Mouse (Mus musculus): ENCODE results near the gene Fbxl13. TPM values are rescaled to one million over a fixed set of nuclear protein-coding genes. Genes with fewer than 3 reads are reported as not detected.

Fbxl13 gene
- total and polyA plus RNA-seq, 3 experiments = 0.13 to 0.23 TPM; not detected in 1

GRCm38 (mm10) chr5:21693372-21693870 lies 48.0 kb upstream of the Fbxl13 start:
- H3K4me3 ChIP-seq (ENCODE audit: control insufficient read depth in 1 of 2, insufficient read depth in 1 of 2, low read depth in 2 of 2, low read length in 2 of 2) = no peak overlapping the region
- H3K4me1 ChIP-seq (ENCODE audit: control insufficient read depth in 1 of 2, insufficient read depth in 2 of 2, low read length in 2 of 2) = peaks cover 3 to 10% of the 10 kb centered on the region in 2 experiments
- TF ChIP-seq UBTF (IDR thresholded peaks at IDR 0.05; ENCODE audit: borderline replicate concordance, insufficient read depth, low read depth, low read length) (no peak), RAD21 (IDR thresholded peaks at IDR 0.05; ENCODE audit: low read depth, low read length) (no peak), RCOR1 (IDR thresholded peaks at IDR 0.05; ENCODE audit: low read depth, low read length) (no peak), KAT2A (conservative IDR thresholded peaks at IDR 0.05; ENCODE audit: low read depth, low read length) (no peak), ZNF384 (IDR thresholded peaks at IDR 0.05; ENCODE audit: low read depth, low read length) (no peak), ETS1 (IDR thresholded peaks at IDR 0.05; ENCODE audit: low read depth, low read length) (no peak), TCF12 (IDR thresholded peaks at IDR 0.05; ENCODE audit: low read depth, low read length) (no peak), TAL1 (IDR thresholded peaks at IDR 0.05; ENCODE audit: low read length) (no peak), TBP (IDR thresholded peaks at IDR 0.05; ENCODE audit: low read depth, low read length) (no peak), ZC3H11A (IDR thresholded peaks at IDR 0.05; ENCODE audit: low read depth, low read length) (no peak), ZKSCAN1 (IDR thresholded peaks at IDR 0.05; ENCODE audit: low read depth, low read length) (no peak), CHD2 (IDR thresholded peaks at IDR 0.05; ENCODE audit: low read length) (no peak), MAX (IDR thresholded peaks at IDR 0.05; ENCODE audit: low read length) (no peak), NRF1 (IDR thresholded peaks at IDR 0.05; ENCODE audit: insufficient read depth, low read depth, low read length, poor library complexity, severe bottlenecking) (no peak), JUND (IDR thresholded peaks at IDR 0.05; ENCODE audit: low read depth, low read length) (no peak), SIN3A (IDR thresholded peaks at IDR 0.05; ENCODE audit: low read length) (no peak)
- H3K9ac ChIP-seq (ENCODE audit: control insufficient read depth, low read depth, low read length, poor library complexity, severe bottlenecking) = no peak overlapping the region
- no peak for DNase-seq (ENCODE audit: low read depth, low spot score)
- H3K27me3 ChIP-seq (ENCODE audit: control insufficient read depth in 1 of 2, insufficient read depth in 2 of 2, low read length in 2 of 2) = no peaks in the 10 kb centered on the region
- no peak overlapping the region for H3K27ac ChIP-seq (ENCODE audit: control insufficient read depth, low read depth, low read length)
- H3K79me2 ChIP-seq (ENCODE audit: control insufficient read depth, insufficient read depth, low read length, poor library complexity) = no peaks in the 10 kb centered on the region
- H3K36me3 ChIP-seq (ENCODE audit: control insufficient read depth in 1 of 2, insufficient read depth in 2 of 2, low read length in 2 of 2) = peaks cover 0 to 12% of the 10 kb centered on the region in 2 experiments; a peak in 2 of 4 replicates
- no peaks in the 10 kb centered on the region for H3K9me3 ChIP-seq (replicated peaks; ENCODE audit: insufficient read depth, low read length)

GRCm38 (mm10) chr5:21692230-21692629 lies 46.8 kb upstream of the Fbxl13 start:
- TF ChIP-seq USF1 (IDR thresholded peaks at IDR 0.05; ENCODE audit: low read depth, low read length) (peak; percentile 59; the same call in 1 of the 2 replicates), CTCF (IDR thresholded peaks at IDR 0.05 in 2 of 3, conservative IDR thresholded peaks at IDR 0.05 in 1 of 3; ENCODE audit: control insufficient read depth in 1 of 3, insufficient read depth in 1 of 3, low read depth in 2 of 3, low read length in 3 of 3, poor library complexity in 1 of 3, severe bottlenecking in 1 of 3) (no peak), USF2 (IDR thresholded peaks at IDR 0.05; ENCODE audit: borderline replicate concordance in 1 of 2, insufficient read depth in 1 of 2, low read depth in 1 of 2, low read length in 2 of 2) (no peak)

More at GRCm38 (mm10) chr5:21692230-21692629, 46.8 kb upstream of the Fbxl13 start:
- no peaks in the 10 kb centered on the region for H3K9me3 ChIP-seq (replicated peaks; ENCODE audit: insufficient read depth, low read length)
- H3K4me1 ChIP-seq (ENCODE audit: control insufficient read depth in 1 of 2, insufficient read depth in 2 of 2, low read length in 2 of 2) = peaks cover 9 to 10% of the 10 kb centered on the region in 2 experiments
- no peaks in the 10 kb centered on the region for H3K27me3 ChIP-seq (ENCODE audit: control insufficient read depth in 1 of 2, insufficient read depth in 2 of 2, low read length in 2 of 2)
- no peaks in the 10 kb centered on the region for H3K79me2 ChIP-seq (ENCODE audit: control insufficient read depth, insufficient read depth, low read length, poor library complexity)
- DNase-seq (ENCODE audit: low read depth, low spot score) = no peak
- no peak overlapping the region for H3K9ac ChIP-seq (ENCODE audit: control insufficient read depth, low read depth, low read length, poor library complexity, severe bottlenecking)
- H3K27ac ChIP-seq (ENCODE audit: control insufficient read depth, low read depth, low read length) = no peak overlapping the region
- peaks cover 0 to 19% of the 10 kb centered on the region in 2 experiments; a peak in 2 of 4 replicates for H3K36me3 ChIP-seq (ENCODE audit: control insufficient read depth in 1 of 2, insufficient read depth in 2 of 2, low read length in 2 of 2)
- no peak overlapping the region for H3K4me3 ChIP-seq (ENCODE audit: control insufficient read depth in 1 of 2, insufficient read depth in 1 of 2, low read depth in 2 of 2, low read length in 2 of 2)
